Mouse (Mus musculus): ENCODE measurements around the gene 4930595D18Rik.

4930595D18Rik gene

GRCm38 (mm10) chr12:111134791-111135733 is 49.2 kb downstream of the 4930595D18Rik start:
- peak; percentile 58 to 67 for DNase-seq

- DNase-seq: peak; percentile 63 to 78
Measured at GRCm38 (mm10) chr12:111134169-111134568, 50.1 kb downstream of the 4930595D18Rik start.

- peak; percentile 43 to 51 for DNase-seq
Measured at GRCm38 (mm10) chr12:111125666-111126065, 58.6 kb downstream of the 4930595D18Rik start.

GRCm38 (mm10) chr12:111124601-111125260 is 59.6 kb downstream of the 4930595D18Rik start:
- DNase-seq: no peak

GRCm38 (mm10) chr12:111122332-111122852 is 61.9 kb downstream of the 4930595D18Rik start:
- peak in 1 of 2 experiments; percentile 48 for DNase-seq

- peak; percentile 70 to 74 for DNase-seq
Measured at GRCm38 (mm10) chr12:111120976-111121645, 63.2 kb downstream of the 4930595D18Rik start.

- peak in 1 of 2 experiments; percentile 23 for DNase-seq
Measured at GRCm38 (mm10) chr12:111119506-111120085, 64.7 kb downstream of the 4930595D18Rik start.

GRCm38 (mm10) chr12:111114593-111114992 is 69.7 kb downstream of the 4930595D18Rik start:
- DNase-seq: no peak

GRCm38 (mm10) chr12:111111176-111111575 is 73.1 kb downstream of the 4930595D18Rik start:
- no peak for DNase-seq
